Mouse (Mus musculus): Measurements from ENCODE around the gene Kif5a.

- TF ChIP-seq CTCF (IDR thresholded peaks at IDR 0.05; ENCODE audit: low read depth), result no peak
- TF ChIP-seq EP300 (IDR thresholded peaks at IDR 0.05; ENCODE audit: low read depth), result no peak
These were observed 64.7 kb downstream of the Kif5a start for GRCm38 (mm10) chr10:127198492-127198891.

Data from liver, postnatal 0 days (tissue).